Mouse (Mus musculus) adrenal gland, adult 2 months (tissue): Measurements from ENCODE around the gene Ralgps1. TPM values are rescaled to one million over a fixed set of nuclear protein-coding genes. Genes with fewer than 3 reads are reported as not detected.
A peak's percentile ranks its signal among the peaks of the same experiment; 100 is the strongest.
"Not testable (repeated sequence)": the region's sequence is repeated elsewhere in the genome, so short reads cannot be mapped to it uniquely, and the experiment has no call there.

Experiments used
- DNase-seq: peaks from one replicate; pipeline ENCODE4 v3.0.0; 2021
- polyA plus RNA-seq: library from polyadenylated mRNA; depleted of rRNA; stranded (reverse); fragments of >200 nt; gene quantifications from 2 replicates; pipeline ENCODE4 v1.2.3, GENCODE M21; 2012
- total RNA-seq, 2 experiments: library from RNA; stranded (reverse); gene quantifications; 2 replicates each; pipeline ENCODE4 v1.2.3; 2021

Ralgps1 gene
- total and polyA plus RNA-seq, 3 experiments, result 2.8 to 5.1 (median 4.2) TPM

GRCm38 (mm10) chr2:33361139-33361716 is 10.1 kb downstream of the Ralgps1 start:
- DNase-seq, result no peak

- no peak for DNase-seq
Measured at GRCm38 (mm10) chr2:33360564-33360963, 10.7 kb downstream of the Ralgps1 start.

- DNase-seq, result no peak
Measured at GRCm38 (mm10) chr2:33359184-33359583, 12.1 kb downstream of the Ralgps1 start.

- no peak for DNase-seq
Measured at GRCm38 (mm10) chr2:33357250-33357838, 13.9 kb downstream of the Ralgps1 start.

- DNase-seq, result peak; percentile 43
Measured at GRCm38 (mm10) chr2:33355558-33355957, 15.7 kb downstream of the Ralgps1 start.

GRCm38 (mm10) chr2:33353432-33353831 is 17.9 kb downstream of the Ralgps1 start:
- DNase-seq, result no peak

GRCm38 (mm10) chr2:33351449-33351848 is 19.8 kb downstream of the Ralgps1 start:
- DNase-seq, result no peak

GRCm38 (mm10) chr2:33350921-33351320 is 20.4 kb downstream of the Ralgps1 start:
- DNase-seq, result no peak

GRCm38 (mm10) chr2:33349581-33349980 is 21.7 kb downstream of the Ralgps1 start:
- DNase-seq, result no peak

- DNase-seq, result peak; percentile 74
Measured at GRCm38 (mm10) chr2:33349081-33349480, 22.2 kb downstream of the Ralgps1 start.

GRCm38 (mm10) chr2:33348260-33348659 is 23.0 kb downstream of the Ralgps1 start:
- no peak for DNase-seq

- no peak for DNase-seq
Measured at GRCm38 (mm10) chr2:33347607-33348006, 23.7 kb downstream of the Ralgps1 start.

- DNase-seq, result no peak
Measured at GRCm38 (mm10) chr2:33346749-33347148, 24.5 kb downstream of the Ralgps1 start.

- no peak for DNase-seq
Measured at GRCm38 (mm10) chr2:33345956-33346355, 25.3 kb downstream of the Ralgps1 start.

- no peak for DNase-seq
Measured at GRCm38 (mm10) chr2:33345475-33345874, 25.8 kb downstream of the Ralgps1 start.

- DNase-seq, result no peak
Measured at GRCm38 (mm10) chr2:33343413-33343812, 27.9 kb downstream of the Ralgps1 start.

- no peak for DNase-seq
Measured at GRCm38 (mm10) chr2:33342148-33342547, 29.1 kb downstream of the Ralgps1 start.

- DNase-seq, result no peak
Measured at GRCm38 (mm10) chr2:33335789-33336188, 35.5 kb downstream of the Ralgps1 start.

- DNase-seq, result no peak
Measured at GRCm38 (mm10) chr2:33329622-33330021, 41.7 kb downstream of the Ralgps1 start.

- peak; percentile 43 for DNase-seq
Measured at GRCm38 (mm10) chr2:33328941-33329340, 42.3 kb downstream of the Ralgps1 start.

- no peak for DNase-seq
Measured at GRCm38 (mm10) chr2:33325359-33325758, 45.9 kb downstream of the Ralgps1 start.

GRCm38 (mm10) chr2:33323799-33324595 is 47.3 kb downstream of the Ralgps1 start:
- no peak for DNase-seq

- not testable (repeated sequence) for DNase-seq
Measured at GRCm38 (mm10) chr2:33323043-33323625, 48.2 kb downstream of the Ralgps1 start.
